Mouse (Mus musculus): ENCODE measurements around the gene Cd33.

Cd33 gene

DNA sequence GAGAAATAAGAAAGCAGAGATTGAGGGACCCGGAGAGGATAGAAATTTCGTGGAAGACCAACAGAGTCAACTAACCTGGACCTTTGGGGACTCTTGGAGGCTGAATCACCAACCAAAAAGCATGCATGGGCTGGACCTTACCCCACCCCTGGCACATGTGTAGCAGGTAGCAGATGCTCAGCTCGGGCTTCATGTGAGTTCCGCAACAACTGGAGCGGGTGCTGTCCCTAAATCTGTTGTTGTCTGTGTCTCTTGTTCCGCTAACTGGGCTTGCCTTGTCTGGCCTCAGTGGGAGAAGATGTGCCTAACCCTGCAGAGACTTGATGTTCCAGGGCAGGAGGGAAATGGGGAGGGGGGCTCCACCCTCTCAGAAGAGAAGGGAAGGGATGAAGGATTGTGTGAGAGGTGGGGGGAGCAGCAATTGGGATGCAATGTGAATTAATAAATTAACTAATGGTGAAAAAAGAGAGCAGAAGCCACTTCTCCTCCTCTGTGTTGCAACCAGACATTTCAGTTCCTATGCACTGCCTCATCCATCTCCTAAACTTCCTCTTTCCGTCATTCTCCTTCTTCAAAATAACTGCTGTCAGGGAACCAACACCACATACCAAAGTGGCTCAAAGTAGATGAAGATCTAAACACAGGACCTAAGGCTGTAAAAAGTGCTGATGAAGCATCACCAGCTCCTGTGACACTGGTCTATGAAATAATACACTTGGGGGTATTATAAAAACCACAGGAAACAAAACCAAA, at the start of gene Cd33:
TSS of gene Cd33 (minus strand) at position 204 of the 753 bp plus-strand sequence.
- DNase-seq (ENCODE audit: low spot score): no peak

DNA sequence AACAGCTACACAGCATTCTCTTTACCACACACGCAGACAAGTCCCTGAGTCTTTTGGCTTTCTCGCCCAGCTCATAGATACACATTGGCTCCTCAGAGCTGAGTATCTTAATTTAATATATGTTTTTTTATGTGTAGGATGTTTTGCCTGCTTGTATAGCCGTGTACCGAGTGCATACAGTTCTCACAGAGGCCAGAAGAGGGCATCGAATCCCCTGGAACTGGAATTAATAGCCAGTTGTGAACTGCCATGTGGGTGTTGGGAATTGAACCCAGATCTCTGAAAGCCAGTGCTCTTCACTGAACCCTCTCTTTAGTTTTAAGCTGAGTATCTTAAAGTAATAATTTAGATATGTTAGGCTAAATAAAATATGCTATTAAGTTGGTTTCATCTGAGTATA, 40.6 kb upstream of the Cd33 start:
- no peak for DNase-seq (ENCODE audit: low spot score)

DNA sequence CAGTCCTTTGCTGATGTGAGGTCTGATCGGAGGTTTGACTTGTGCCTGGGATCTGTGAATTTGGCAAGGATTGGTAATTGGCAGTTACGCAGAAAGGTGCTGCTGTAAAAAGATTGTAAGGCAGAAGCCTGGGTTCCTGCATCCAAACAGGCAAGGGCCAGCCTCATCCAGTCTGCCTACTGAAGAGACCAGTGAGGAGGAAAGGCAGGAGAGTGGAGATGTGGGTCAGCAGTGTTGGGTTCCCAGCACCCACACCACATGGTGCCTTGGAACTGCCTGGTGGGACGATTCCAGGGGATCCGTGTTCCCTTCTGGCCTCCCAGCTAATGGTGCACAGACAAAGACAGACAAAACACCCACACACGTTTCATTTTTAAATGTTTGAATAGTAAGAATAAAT, 36.3 kb upstream of the Cd33 start:
- DNase-seq (ENCODE audit: low spot score): no peak

DNA sequence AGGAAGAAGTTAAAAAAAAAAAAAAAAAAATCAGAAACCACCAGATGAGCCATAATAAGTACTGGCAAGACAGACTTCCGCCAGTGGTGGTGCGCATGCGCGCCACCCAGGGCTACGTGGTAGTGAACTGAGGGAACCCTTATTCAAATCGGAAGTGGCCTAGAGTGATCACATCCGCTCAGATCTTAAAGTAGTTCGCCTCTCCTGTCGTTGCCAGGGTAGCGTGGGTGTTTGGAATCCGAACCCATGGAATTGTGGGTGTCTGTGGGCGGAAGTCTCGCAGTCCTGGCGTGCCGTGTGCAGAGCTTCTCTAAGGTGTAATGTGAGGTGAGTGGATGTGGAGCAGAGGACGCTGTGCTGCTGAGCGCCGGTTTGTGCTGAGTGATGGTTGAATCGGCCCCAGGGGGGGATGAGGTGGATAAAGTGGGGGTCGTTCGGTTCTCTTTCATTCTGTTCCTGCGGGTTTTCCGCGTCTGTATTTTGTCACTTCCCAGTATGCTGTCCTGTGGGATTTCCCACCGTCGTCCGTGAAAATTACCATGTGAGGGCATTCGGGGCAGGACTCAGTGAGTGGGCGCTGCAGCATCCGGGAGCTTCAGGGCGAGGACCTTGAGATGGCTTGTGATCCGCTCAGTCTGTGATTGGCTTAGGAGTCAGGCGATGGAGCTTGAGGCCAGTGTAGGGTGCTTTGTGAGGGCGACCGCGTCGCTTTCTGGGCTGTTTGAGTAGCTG, 35.4 kb upstream of the Cd33 start, which contains the start of gene Zfp719:
TSS of gene Zfp719 (plus strand) at position 171 of the 732 bp plus-strand sequence.
- peak; percentile 95 for DNase-seq (ENCODE audit: low spot score)

GRCm38 (mm10) chr7:43571216-43571615, 27.0 kb upstream of the Cd33 start:
- no peak for DNase-seq (ENCODE audit: low spot score)

- DNase-seq (ENCODE audit: low spot score): no peak
These were observed 19.1 kb upstream of the Cd33 start for GRCm38 (mm10) chr7:43563300-43563699.

- DNase-seq (ENCODE audit: low spot score): peak; percentile 62
These were observed 18.4 kb upstream of the Cd33 start for GRCm38 (mm10) chr7:43562651-43563070.

DNA sequence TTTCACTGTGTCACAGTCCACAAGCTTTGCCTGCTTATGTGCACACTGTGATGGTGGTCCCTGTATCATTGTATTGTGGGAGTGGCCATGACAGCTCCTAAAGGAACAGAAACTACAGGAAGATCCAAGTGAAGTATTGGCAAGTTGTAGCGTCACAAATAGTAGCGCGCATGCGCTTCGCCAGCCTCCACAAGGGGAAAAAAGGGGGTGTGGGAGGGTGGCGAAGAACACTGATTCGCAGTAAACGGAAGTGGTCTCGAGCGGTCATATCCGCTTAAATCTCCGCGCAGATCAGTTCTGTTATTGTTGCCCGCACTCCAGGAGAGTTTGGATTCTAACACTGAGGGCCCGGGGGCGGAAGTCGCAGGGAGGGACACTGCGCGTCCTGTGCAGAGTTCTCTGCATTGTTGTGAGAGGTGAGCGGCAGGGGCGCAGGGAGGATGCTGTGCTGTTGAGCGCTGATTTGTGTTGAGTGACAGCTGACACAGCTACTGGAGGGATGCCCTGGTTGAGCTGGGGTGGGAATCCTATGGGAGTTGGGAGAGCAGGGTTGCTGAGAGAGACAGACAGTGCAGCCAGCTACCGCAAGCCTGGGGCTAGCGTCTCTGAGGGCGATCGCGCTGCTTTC, 17.9 kb upstream of the Cd33 start, which contains the start of gene Zfp658:
TSS of gene Zfp658 (plus strand) at position 251 of the 628 bp plus-strand sequence.
- DNase-seq (ENCODE audit: low spot score): peak; percentile 96

DNA sequence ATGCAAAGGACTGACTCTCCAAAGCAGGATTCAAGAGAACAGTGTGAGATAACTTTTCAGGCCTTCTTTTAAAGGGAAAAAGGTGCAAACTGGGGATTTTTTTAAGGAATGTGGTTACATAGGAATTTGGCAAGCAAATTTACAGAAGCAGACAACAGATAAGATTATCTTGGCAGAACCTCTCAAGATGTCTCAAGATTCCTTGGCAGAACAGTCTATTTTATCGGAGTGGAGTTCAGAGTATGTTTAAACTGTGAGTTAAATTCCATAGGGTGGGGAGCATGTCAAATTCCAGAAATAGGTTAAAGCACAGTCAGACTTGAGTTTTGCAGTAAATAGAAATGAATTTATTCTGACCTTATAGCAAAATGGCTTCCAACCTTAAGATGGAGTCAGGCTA, 12.7 kb upstream of the Cd33 start:
- DNase-seq (ENCODE audit: low spot score): no peak

DNA sequence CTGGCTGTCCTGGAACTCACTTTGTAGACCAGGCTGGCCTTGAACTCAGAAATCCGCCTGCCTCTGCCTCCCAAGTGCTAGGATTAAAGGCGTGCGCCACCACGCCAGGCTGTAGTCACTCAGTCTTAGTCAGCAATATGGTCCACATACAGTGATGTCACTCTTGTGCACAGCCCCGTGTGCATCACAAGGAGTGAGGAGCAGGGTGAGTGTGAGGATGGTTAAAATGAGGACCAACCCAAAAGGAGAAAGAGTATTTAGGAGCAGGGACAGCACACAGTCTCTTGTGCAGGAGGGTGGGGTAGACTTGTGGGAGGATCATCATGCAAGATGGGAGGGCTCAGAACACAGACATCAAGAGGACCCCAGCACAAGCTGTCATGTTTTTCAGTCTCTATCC, 11.1 kb upstream of the Cd33 start:
- DNase-seq (ENCODE audit: low spot score): no peak

DNA sequence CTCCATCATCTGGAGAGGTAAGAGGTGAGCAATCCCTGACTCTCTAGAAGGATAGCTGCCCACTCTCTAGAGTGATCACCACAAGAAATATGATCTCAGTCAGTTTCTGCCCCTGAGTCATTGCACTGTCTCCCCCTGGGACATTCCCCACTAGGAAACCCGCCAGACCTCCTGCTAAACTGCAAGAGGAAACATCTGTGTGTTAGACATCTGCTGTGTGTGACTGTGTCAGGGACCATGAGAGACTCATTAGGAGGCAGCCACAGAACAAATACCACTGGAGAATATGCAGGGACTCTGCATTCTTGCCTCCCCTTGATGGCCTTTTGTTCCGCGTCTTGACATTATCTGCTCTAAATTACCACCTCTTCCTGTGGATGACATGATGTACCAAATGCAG, 10.3 kb upstream of the Cd33 start:
- no peak for DNase-seq (ENCODE audit: low spot score)

DNA sequence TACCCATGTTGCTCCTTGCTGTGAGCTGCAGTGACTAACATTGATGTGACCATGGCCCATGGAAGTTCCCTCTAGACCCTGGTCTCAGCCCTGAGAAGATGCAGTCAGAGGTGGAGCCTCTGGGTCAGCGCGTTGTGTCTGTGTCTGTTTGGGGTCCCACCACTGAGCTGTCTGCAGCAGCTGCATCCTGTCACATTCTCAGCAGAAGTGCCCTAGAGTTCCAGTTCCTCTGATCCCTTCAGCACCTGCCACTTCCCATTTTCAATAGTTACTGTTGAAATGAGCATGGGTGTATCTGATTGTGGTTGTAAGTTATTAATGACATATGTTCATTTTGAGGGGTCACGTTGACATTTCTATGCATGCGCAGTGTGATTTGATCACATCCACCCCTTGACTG, 8.9 kb upstream of the Cd33 start:
- DNase-seq (ENCODE audit: low spot score): no peak

- DNase-seq (ENCODE audit: low spot score): no peak
These were observed 4.0 kb upstream of the Cd33 start for GRCm38 (mm10) chr7:43548206-43548605.

DNA sequence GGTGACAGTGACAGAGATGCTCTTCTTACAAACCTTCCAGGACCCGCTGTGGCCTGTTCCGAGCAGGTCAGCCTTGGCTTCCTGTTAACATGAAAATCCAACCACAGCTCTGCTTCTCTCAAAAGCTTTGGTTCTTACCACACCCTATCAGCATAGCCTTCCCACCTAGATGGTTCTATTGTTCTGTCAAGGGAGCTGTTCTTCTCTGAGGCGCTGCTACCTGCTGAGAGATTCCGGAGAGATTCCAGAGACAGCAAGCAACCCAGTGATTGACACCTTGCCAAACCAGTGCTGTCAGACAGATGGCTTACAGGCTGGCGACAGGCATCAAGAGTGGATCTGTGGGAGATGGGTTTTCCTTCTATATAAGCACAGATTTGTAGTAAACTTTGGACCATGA, 3.4 kb upstream of the Cd33 start:
- DNase-seq (ENCODE audit: low spot score): no peak

- DNase-seq (ENCODE audit: low spot score): no peak
These were observed 1.7 kb upstream of the Cd33 start for GRCm38 (mm10) chr7:43545656-43546545.

- no peak for DNase-seq (ENCODE audit: low spot score)
These were observed 5.7 kb downstream of the Cd33 start for GRCm38 (mm10) chr7:43538524-43538923.

DNA sequence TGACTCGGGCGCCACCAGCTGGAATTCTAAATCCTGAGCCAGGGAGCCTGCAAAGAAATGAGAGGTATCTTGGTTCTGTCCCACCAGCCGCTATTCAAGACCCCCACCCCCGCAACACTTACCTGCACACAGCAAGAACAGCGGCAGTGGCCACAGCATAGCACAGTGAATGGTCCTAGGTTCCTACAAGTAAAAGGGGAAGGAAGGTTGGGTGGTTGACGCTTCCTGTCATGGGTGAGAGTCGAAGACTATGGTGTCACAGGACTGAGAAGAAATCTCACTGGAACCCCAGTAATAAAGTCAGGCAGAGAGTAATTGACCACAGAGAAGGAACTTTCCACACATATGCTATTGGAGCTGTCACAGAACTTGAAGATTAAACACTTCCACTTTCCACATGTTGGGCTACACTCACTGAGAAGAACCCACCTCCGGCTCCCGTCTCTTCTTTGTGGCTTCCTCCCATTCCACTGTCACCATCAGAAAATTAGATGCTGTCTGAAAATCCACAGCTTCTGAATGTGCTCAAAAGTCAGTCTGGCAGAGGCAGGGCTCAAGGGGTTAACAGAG, 11.2 kb downstream of the Cd33 start:
- no peak for DNase-seq (ENCODE audit: low spot score)

DNA sequence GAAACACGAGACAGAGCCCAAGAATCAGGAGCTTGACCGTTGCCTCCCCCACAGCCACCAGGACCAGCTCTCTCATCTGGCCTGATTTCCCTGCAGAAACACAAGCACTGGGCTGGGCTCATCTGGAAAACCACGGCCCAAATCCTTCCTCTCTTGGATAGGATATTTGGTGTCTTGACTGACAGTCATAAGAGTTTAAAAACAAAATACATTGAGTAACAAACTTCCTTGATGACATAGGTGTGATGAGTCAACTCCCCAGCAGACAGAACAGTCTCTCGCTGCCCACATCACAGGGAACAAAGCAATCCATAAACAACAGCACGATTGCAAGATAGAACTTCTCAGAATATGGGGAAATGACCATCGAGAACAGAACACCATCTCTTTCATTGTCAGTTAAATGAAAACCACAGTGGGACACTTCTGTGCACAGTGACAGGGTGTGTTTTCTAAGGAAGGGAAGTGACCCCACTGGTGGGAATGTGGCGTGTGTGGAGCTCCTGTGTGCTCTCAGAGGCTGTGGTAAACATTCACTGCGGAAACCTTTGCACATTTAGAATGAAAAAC, 13.9 kb downstream of the Cd33 start:
- no peak for DNase-seq (ENCODE audit: low spot score)

DNA sequence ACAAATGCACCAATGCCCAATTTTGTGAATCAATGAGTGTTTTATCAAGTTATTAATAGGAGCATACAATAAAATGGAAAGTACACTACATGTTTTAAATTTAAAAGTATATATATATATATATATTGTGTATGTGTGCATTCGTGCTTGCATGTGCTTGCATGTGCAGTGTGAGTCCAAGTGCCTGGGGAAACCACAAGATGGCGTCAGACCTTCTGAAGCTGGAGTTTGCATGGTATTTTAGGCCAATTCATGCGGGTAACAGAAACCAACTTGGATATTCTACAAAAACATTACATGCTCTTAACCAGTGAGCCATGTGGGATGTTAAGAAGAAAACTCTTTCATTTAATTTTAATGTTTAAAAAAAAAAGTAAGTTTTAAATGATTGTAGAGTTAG, 18.9 kb downstream of the Cd33 start:
- DNase-seq (ENCODE audit: low spot score): no peak

- no peak for DNase-seq (ENCODE audit: low spot score)
These were observed 21.5 kb downstream of the Cd33 start for GRCm38 (mm10) chr7:43522776-43523175.

GRCm38 (mm10) chr7:43518341-43518740, 25.9 kb downstream of the Cd33 start:
- DNase-seq (ENCODE audit: low spot score): no peak
